Mouse (Mus musculus) brain, embryonic 14.5 days (tissue): ENCODE data around the gene Cd3d. TPM values are rescaled to one million over a fixed set of nuclear protein-coding genes. Genes with fewer than 3 reads are reported as not detected.

Experiments used
- DNase-seq: peaks from one replicate; pipeline ENCODE4 v3.0.0-alpha.2; 2011; ENCODE audit warnings: low read depth
- CTCF ChIP-seq: fragments of 200-500 bp; IDR thresholded peaks from 2 replicates; pipeline ENCODE4 v1.5.1; 2012; ENCODE audit warnings: inconsistent platforms, mild to moderate bottlenecking, moderate library complexity, borderline replicate concordance; ENCODE audit not compliant: insufficient read depth, insufficient read length; ENCODE audit errors: extremely low read depth
- POLR2A ChIP-seq: fragments of 200-500 bp; IDR thresholded peaks from 2 replicates; pipeline ENCODE4 v1.6.1; 2012; ENCODE audit warnings: mild to moderate bottlenecking, inconsistent platforms, borderline replicate concordance; ENCODE audit not compliant: poor library complexity, insufficient read depth, insufficient read length, severe bottlenecking; ENCODE audit errors: extremely low read depth
- polyA plus RNA-seq: library from polyadenylated mRNA; depleted of rRNA; stranded (reverse); fragments of >200 nt; gene quantifications from 2 replicates; pipeline ENCODE4 v1.2.3, GENCODE M21; 2012; rRNA removed

Gene Cd3d
- polyA plus RNA-seq, 1 experiment = not detected

- DNase-seq = peak; percentile 84
- TF ChIP-seq POLR2A (no peak), CTCF (peak; percentile 86)
Observed at GRCm38 (mm10) chr9:45022800-45023199, 41.2 kb downstream of the Cd3d start.

DNA sequence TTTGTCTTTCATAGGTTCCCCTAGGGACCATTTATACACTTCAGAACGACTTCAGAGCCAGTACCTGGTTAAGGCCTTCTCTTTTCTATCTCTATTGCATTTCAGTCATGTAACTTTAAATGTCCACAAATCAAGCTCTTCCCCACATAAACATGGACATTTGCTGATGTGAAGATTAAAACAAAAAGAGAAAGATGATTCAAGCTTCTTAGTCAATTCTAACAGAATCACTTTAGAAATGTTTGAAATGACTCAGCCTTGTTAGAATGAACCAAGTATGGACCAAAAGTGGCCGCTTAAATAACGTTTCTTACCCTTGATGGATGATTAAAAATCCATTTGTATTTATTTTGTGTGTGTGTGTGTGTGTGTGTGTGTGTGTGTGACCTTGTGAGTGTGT is 42.1 kb downstream of the Cd3d start:
- no peak for DNase-seq
- TF ChIP-seq POLR2A = no peak
- no peak for TF ChIP-seq CTCF

GRCm38 (mm10) chr9:45024187-45024586 is 42.6 kb downstream of the Cd3d start:
- no peak for DNase-seq
- TF ChIP-seq POLR2A (no peak), CTCF (no peak)

GRCm38 (mm10) chr9:45027376-45027775 is 45.8 kb downstream of the Cd3d start:
- no peak for TF ChIP-seq POLR2A
- TF ChIP-seq CTCF = no peak
- no peak for DNase-seq

GRCm38 (mm10) chr9:45030341-45030740 is 48.8 kb downstream of the Cd3d start:
- TF ChIP-seq CTCF = no peak
- TF ChIP-seq POLR2A = no peak

GRCm38 (mm10) chr9:45032261-45032660 is 50.7 kb downstream of the Cd3d start:
- no peak for DNase-seq
- TF ChIP-seq POLR2A (no peak), CTCF (no peak)

More at GRCm38 (mm10) chr9:45030341-45030740, 48.8 kb downstream of the Cd3d start:
- no peak for DNase-seq

DNA sequence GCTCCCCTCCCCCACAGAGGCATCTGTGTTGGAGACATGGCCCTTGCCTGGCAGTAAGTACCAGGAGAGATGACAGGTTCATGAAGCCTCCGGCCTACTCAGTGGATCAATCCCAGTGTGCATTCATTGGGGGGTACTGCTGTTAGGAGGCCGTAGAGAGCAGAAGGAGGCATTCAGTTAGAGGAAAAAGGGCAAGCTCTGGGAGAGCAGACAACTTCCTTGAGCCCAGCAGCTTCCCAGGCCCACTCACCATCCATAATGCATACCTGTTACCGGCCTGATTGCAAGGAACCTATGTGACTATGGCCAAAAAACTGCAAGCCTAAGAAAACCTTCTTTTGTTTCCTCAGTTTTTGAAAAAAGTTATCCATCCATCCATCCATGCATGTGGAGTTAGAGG is 52.9 kb downstream of the Cd3d start:
- no peak for DNase-seq
- TF ChIP-seq CTCF = no peak
- TF ChIP-seq POLR2A = no peak

Other genes starting within 250 kb of the Cd3d start
- 151 and 169 TPM in 2 replicates for gene Phldb1, start 246.6 kb upstream of the Cd3d start, polyA plus RNA-seq
- 57.1 and 76.9 TPM in 2 replicates for gene Arcn1, start 213.9 kb upstream of the Cd3d start, polyA plus RNA-seq
- 132 and 147 TPM in 2 replicates for gene Ift46, start 213.9 kb upstream of the Cd3d start, polyA plus RNA-seq
- 19.6 and 28.1 TPM in 2 replicates for gene Tmem25, start 182.5 kb upstream of the Cd3d start, polyA plus RNA-seq
- gene Ttc36, start 178.7 kb upstream of the Cd3d start, polyA plus RNA-seq = 1.1 and 1.2 TPM in 2 replicates
- 25.6 and 41.4 TPM in 2 replicates for gene Kmt2a, start 100.5 kb upstream of the Cd3d start, polyA plus RNA-seq
- gene Atp5l, start 61.0 kb upstream of the Cd3d start, polyA plus RNA-seq = 610 and 841 TPM in 2 replicates
- gene Ube4a, start 16.2 kb upstream of the Cd3d start, polyA plus RNA-seq = 24.0 and 42.3 TPM in 2 replicates
- gene Cd3g, start 1.4 kb upstream of the Cd3d start, polyA plus RNA-seq = not detected in 2 replicates
- gene Cd3e, start 27.8 kb downstream of the Cd3d start, polyA plus RNA-seq = not detected in 2 replicates
- gene Mpzl2, start 58.0 kb downstream of the Cd3d start, polyA plus RNA-seq = 1.6 and 1.7 TPM in 2 replicates
- 0.86 and 1.7 TPM in 2 replicates for gene Mpzl3, start 73.4 kb downstream of the Cd3d start, polyA plus RNA-seq
- 0.09 and 0.10 TPM in 2 replicates for gene Jaml, start 97.4 kb downstream of the Cd3d start, polyA plus RNA-seq
- gene Scn2b, start 136.0 kb downstream of the Cd3d start, polyA plus RNA-seq = 7.1 and 8.9 TPM in 2 replicates
- gene Scn4b, start 156.6 kb downstream of the Cd3d start, polyA plus RNA-seq = 0.16 and 0.23 TPM in 2 replicates
- 0.10 TPM in 1 of 2 replicates, not detected in the other for gene BC049352, start 200.2 kb downstream of the Cd3d start, polyA plus RNA-seq
- gene Tmprss4, start 222.3 kb downstream of the Cd3d start, polyA plus RNA-seq = 0.16 TPM in 1 of 2 replicates, not detected in the other